Mouse (Mus musculus): ENCODE measurements around the gene Fosb.
A peak's percentile ranks its signal among the peaks of the same experiment; 100 is the strongest.

DNA sequence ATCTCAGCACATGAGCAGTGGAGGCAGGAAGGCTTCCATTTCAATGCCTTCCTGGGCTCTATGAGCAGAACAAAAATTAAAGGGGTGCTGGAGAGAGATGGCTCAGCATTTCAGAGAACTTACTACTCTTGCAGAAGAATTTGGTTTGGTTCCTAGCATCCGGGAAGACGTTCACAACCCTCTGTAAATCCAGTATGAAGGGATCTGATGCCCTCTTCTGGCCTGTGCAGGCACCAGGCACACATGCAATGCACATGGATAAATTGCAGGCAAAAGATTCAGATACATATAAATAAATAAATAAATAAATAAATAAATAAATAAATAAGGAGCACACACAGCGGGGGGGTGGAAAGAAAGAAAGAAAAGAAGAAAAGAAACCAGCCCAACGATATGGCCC, 33.6 kb downstream of the Fosb start:
- TF ChIP-seq CTCF (IDR thresholded peaks at IDR 0.05; ENCODE audit: borderline replicate concordance, insufficient read depth, low read length): peak; percentile 29; the same call in 1 of the 2 replicates
- TF ChIP-seq POLR2A (IDR thresholded peaks at IDR 0.05; ENCODE audit: low read depth, low read length): no peak

All from embryonic fibroblast, embryonic 13.5 days (primary cell).